In genomic region chr10:96105124-96105523, GRCm38 (mm10) we compare ENCODE assay signal across 14 mouse cellular contexts. TPM values are rescaled to one million over a fixed set of nuclear protein-coding genes. Genes with fewer than 3 reads are reported as not detected.
A peak's percentile ranks its signal among the peaks of the same experiment; 100 is the strongest.
DNase-seq lines count a peak whose midpoint lies in the region; ATAC-seq and TF ChIP-seq lines count a peak whose summit lies in the region.
"Had no signal": no experiment of that assay in that cellular context is flagged by ENCODE, and none has a peak within 500 bp of the region (broad histone marks: within the 10 kb centered on the region; RNA-seq: fewer than 3 reads in every experiment).

No protein-coding gene starts in this region.

- intact Hi-C loops in left cerebral cortex, postnatal 4 days (cut with DNase I): no loop called here

- 93% methylated on average over 2 of the region's 2 CpGs for WGBS in kidney, adult 2 months

- H3K4me3 ChIP-seq in kidney, adult 2 months (ENCODE audit: insufficient read depth, low read depth, low read length): no peak overlapping the region
- no peak overlapping the region for H3K4me3 ChIP-seq in E14TG2a.4 (replicated peaks; ENCODE audit: low read length)
- H3K4me3 ChIP-seq: erythroblast, embryonic 14.5 days; heart, embryonic 15.5 days; myocyte; stomach, embryonic 15.5 days had no signal

- no peak overlapping the region for H3K27ac ChIP-seq in kidney, adult 2 months (ENCODE audit: insufficient read depth, low read depth, low read length)
- H3K27ac ChIP-seq: heart, embryonic 15.5 days; stomach, embryonic 15.5 days had no signal

- TF ChIP-seq CTCF in kidney, adult 2 months (conservative IDR thresholded peaks at IDR 0.05; ENCODE audit: insufficient read depth, insufficient read length, low read depth, low read length): peak; percentile 50
- TF ChIP-seq CTCF in E14TG2a.4 (conservative IDR thresholded peaks at IDR 0.05; ENCODE audit: low read length): peak; percentile 67

- no peaks in the 10 kb centered on the region for H3K4me1 ChIP-seq in kidney, adult 2 months (ENCODE audit: control insufficient read depth, insufficient read depth, low read length)
- peaks cover 10% of the 10 kb centered on the region for H3K4me1 ChIP-seq in E14TG2a.4 (replicated peaks; ENCODE audit: low read depth, low read length)
- H3K4me1 ChIP-seq: heart, embryonic 15.5 days; stomach, embryonic 15.5 days had no signal

- H3K36me3 ChIP-seq in kidney, adult 2 months (ENCODE audit: control insufficient read depth, insufficient read depth, low read length): no peaks in the 10 kb centered on the region
- H3K36me3 ChIP-seq in E14TG2a.4 (ENCODE audit: insufficient read depth, low read length): no peaks in the 10 kb centered on the region
- H3K36me3 ChIP-seq: heart, embryonic 15.5 days; stomach, embryonic 15.5 days had no signal

- peak; percentile 75 for ATAC-seq in common myeloid progenitor, adult 5-6 weeks (replicated peaks; ENCODE audit: low read depth, poor library complexity, severe bottlenecking)
- peak; percentile 83 for ATAC-seq in megakaryocyte-erythroid progenitor cell, adult 5-6 weeks (replicated peaks; ENCODE audit: low FRiP score, low TSS enrichment, poor library complexity, severe bottlenecking)

- no peak for DNase-seq in kidney, adult 2 months
- no peak for DNase-seq in kidney, postnatal 4 days
- DNase-seq in left cerebral cortex, postnatal 4 days: no peak
- DNase-seq in layer of hippocampus, postnatal 10 days (ENCODE audit: low spot score in 2 of 2): no peak
- DNase-seq in urinary bladder, postnatal 14 days (ENCODE audit: low spot score): no peak
- DNase-seq: adrenal gland, postnatal 14 days had no signal

- no peaks in the 10 kb centered on the region for H3K27me3 ChIP-seq in kidney, adult 2 months (replicated peaks; ENCODE audit: control insufficient read depth, insufficient read depth, low read length)
- no peaks in the 10 kb centered on the region for H3K27me3 ChIP-seq in E14TG2a.4 (ENCODE audit: insufficient read depth, low read length)
- H3K27me3 ChIP-seq: heart, embryonic 15.5 days; stomach, embryonic 15.5 days had no signal

- no peaks in the 10 kb centered on the region for H3K9me3 ChIP-seq in E14TG2a.4 (ENCODE audit: low read length)
- H3K9me3 ChIP-seq: heart, embryonic 15.5 days; stomach, embryonic 15.5 days had no signal

- no peak for TF ChIP-seq POLR2A in kidney, adult 2 months (IDR thresholded peaks at IDR 0.05; ENCODE audit: low read depth, low read length)

RNA-seq across cellular contexts. Expression of gene Gm5426, which starts 31.3 kb away (rescaled TPM):
- polyA plus RNA-seq in kidney, adult 2 months (2012; rRNA removed): not detected in 2 replicates
- not detected in 2 replicates for total RNA-seq in common myeloid progenitor, adult 5-6 weeks (2017)
- total RNA-seq in megakaryocyte-erythroid progenitor cell, adult 5-6 weeks (2014; fragmentation: Nextera tagmentation): not detected in 2 replicates
- total RNA-seq in megakaryocyte-erythroid progenitor cell, adult 5-6 weeks (2017): not detected in 2 replicates
- not detected for total RNA-seq in left cerebral cortex, postnatal 4 days (2021)
- not detected for total RNA-seq in layer of hippocampus, postnatal 10 days (2021)
- total RNA-seq: adrenal gland, postnatal 14 days; left cerebral cortex, postnatal 36 days had no signal
- polyA plus RNA-seq: erythroblast, embryonic 14.5 days; heart, embryonic 15.5 days; myocyte; stomach, embryonic 15.5 days had no signal
